Mouse (Mus musculus) limb, embryonic 14.5 days (tissue): ENCODE data around the gene Nup54. TPM values are rescaled to one million over a fixed set of nuclear protein-coding genes. Genes with fewer than 3 reads are reported as not detected.

Experiments used
- ATAC-seq: fragments of 200-750 bp; cut with Nextera tagmentation; 2 replicates; pipeline ENCODE4 v1.8.0; 2017; ENCODE audit warnings: low read depth, moderate number of reproducible peaks, moderate TSS enrichment; ENCODE audit not compliant: low FRiP score
- DNase-seq: peaks from one replicate; pipeline ENCODE4 v3.0.0-alpha.2; 2015; ENCODE audit warnings: low spot score
- H3K27ac ChIP-seq: fragments of 300-500 bp; sonication (generic); replicated peaks from 2 replicates; pipeline ENCODE4 v1.5.1; 2014; ENCODE audit warnings: low read depth, mild to moderate bottlenecking, low read length, moderate library complexity, mixed read lengths
- H3K27me3 ChIP-seq: fragments of 300-500 bp; sonication (generic); 2 replicates; pipeline ENCODE4 v1.6.1; 2014; ENCODE audit warnings: low read length, mixed read lengths; ENCODE audit not compliant: control insufficient read depth, insufficient read depth
- H3K36me3 ChIP-seq: fragments of 300-500 bp; sonication (generic); 2 replicates; pipeline ENCODE4 v1.6.1; 2014; ENCODE audit warnings: mild to moderate bottlenecking, low read length, moderate library complexity, mixed read lengths; ENCODE audit not compliant: control insufficient read depth, insufficient read depth
- H3K4me1 ChIP-seq: fragments of 300-500 bp; sonication (generic); 2 replicates; pipeline ENCODE4 v1.6.1; 2014; ENCODE audit warnings: antibody characterized with exemption, low read length, mixed read lengths; ENCODE audit not compliant: control insufficient read depth, insufficient read depth
- H3K4me2 ChIP-seq: fragments of 300-500 bp; sonication (generic); replicated peaks from 2 replicates; pipeline ENCODE4 v1.6.1; 2014; ENCODE audit warnings: low read depth, mild to moderate bottlenecking, low read length, moderate library complexity; ENCODE audit not compliant: severe bottlenecking
- H3K4me3 ChIP-seq: fragments of 300-500 bp; sonication (generic); replicated peaks from 2 replicates; pipeline ENCODE4 v1.5.1; 2014; ENCODE audit warnings: low read length
- H3K9ac ChIP-seq: fragments of 300-500 bp; sonication (generic); 2 replicates; pipeline ENCODE4 v1.6.1; 2014; ENCODE audit warnings: mild to moderate bottlenecking, low read depth, low read length, moderate library complexity; ENCODE audit not compliant: severe bottlenecking
- H3K9me3 ChIP-seq: fragments of 300-500 bp; sonication (generic); 2 replicates; pipeline ENCODE4 v1.6.1; 2016; ENCODE audit warnings: low read length; ENCODE audit not compliant: control insufficient read depth
- POLR2A ChIP-seq: fragments of 200-500 bp; IDR thresholded peaks from 2 replicates; pipeline ENCODE4 v1.8.0; 2012; ENCODE audit warnings: inconsistent platforms, mild to moderate bottlenecking, moderate library complexity, borderline replicate concordance; ENCODE audit not compliant: insufficient read depth, insufficient read length; ENCODE audit errors: extremely low read depth
- WGBS: fragments of 180-500 bp; shearing (Covaris S2); extraction: QIAGEN DNeasy Blood & Tissue Kit; methylation state at CpG from one replicate; pipeline ENCODE4 v1.1.7; 2014; 5-methylcytosine and 5-hydroxymethylcytosine counted together
- polyA plus RNA-seq, 2 experiments: library from polyadenylated mRNA; depleted of rRNA in 1 of 2; stranded (reverse) in 1 of 2; unstranded in 1 of 2; fragments of >200 nt; fragmentation: Nextera tagmentation in 1 of 2; extraction: Ambion mirVana in 1 of 2; gene quantifications; 2 replicates each; pipeline versions ENCODE4 v1.2.1 to v1.2.3; 2012 to 2014

Nup54 gene
- polyA plus RNA-seq (2012; rRNA removed) (45.3 and 48.6 TPM in 2 replicates), polyA plus RNA-seq (2014; fragmentation: Nextera tagmentation; extraction: Ambion mirVana) (43.6 and 46.6 TPM in 2 replicates)

GRCm38 (mm10) chr5:92435025-92435584, at the start of gene Nup54:
Gene Nup54 (minus strand): TSS chr5:92435219.
- Histone ChIP-seq H3K27ac (peak within 1 kb of the TSS; percentile 61; the same call in 1 of the 2 replicates), H3K9ac (peak within 1 kb of the TSS; percentile 84), H3K36me3 (peaks cover 3% of the 10 kb centered on the region; the same call in 1 of the 2 replicates), H3K4me1 (peaks cover 13% of the 10 kb centered on the region), H3K4me3 (peak within 1 kb of the TSS; percentile 65), H3K4me2 (peak within 1 kb of the TSS; percentile 86), H3K27me3 (no peaks in the 10 kb centered on the region), H3K9me3 (no peaks in the 10 kb centered on the region)
- ATAC-seq = peak; percentile 99
- peak; percentile 72; the same call in 1 of the 2 replicates for TF ChIP-seq POLR2A
- peak; percentile 97 for DNase-seq
- under 1% methylated on average over 34 of the region's 34 CpGs for WGBS

GRCm38 (mm10) chr5:92472863-92473262, 37.8 kb upstream of the Nup54 start:
- H3K36me3 ChIP-seq = no peaks in the 10 kb centered on the region
- H3K27ac ChIP-seq = no peak overlapping the region
- DNase-seq (no peak), ATAC-seq (no peak)
- H3K4me2 ChIP-seq = no peak overlapping the region
- H3K9me3 ChIP-seq = no peaks in the 10 kb centered on the region
- H3K4me3 ChIP-seq = no peak overlapping the region
- TF ChIP-seq POLR2A = no peak
- no peaks in the 10 kb centered on the region for H3K27me3 ChIP-seq
- no peaks in the 10 kb centered on the region for H3K4me1 ChIP-seq
- 78% methylated on average over 5 of the region's 5 CpGs for WGBS
- no peak overlapping the region for H3K9ac ChIP-seq

GRCm38 (mm10) chr5:92471531-92471930, 36.5 kb upstream of the Nup54 start:
- no peak for DNase-seq
- no peak overlapping the region for H3K27ac ChIP-seq
- no peaks in the 10 kb centered on the region for H3K36me3 ChIP-seq
- no peak overlapping the region for H3K4me3 ChIP-seq
- no peaks in the 10 kb centered on the region for H3K27me3 ChIP-seq
- no peaks in the 10 kb centered on the region for H3K4me1 ChIP-seq
- H3K9me3 ChIP-seq = no peaks in the 10 kb centered on the region
- no peak overlapping the region for H3K9ac ChIP-seq
- H3K4me2 ChIP-seq = no peak overlapping the region
- TF ChIP-seq POLR2A = no peak
- 79% methylated on average over 4 of the region's 4 CpGs for WGBS
- ATAC-seq = no peak

DNA sequence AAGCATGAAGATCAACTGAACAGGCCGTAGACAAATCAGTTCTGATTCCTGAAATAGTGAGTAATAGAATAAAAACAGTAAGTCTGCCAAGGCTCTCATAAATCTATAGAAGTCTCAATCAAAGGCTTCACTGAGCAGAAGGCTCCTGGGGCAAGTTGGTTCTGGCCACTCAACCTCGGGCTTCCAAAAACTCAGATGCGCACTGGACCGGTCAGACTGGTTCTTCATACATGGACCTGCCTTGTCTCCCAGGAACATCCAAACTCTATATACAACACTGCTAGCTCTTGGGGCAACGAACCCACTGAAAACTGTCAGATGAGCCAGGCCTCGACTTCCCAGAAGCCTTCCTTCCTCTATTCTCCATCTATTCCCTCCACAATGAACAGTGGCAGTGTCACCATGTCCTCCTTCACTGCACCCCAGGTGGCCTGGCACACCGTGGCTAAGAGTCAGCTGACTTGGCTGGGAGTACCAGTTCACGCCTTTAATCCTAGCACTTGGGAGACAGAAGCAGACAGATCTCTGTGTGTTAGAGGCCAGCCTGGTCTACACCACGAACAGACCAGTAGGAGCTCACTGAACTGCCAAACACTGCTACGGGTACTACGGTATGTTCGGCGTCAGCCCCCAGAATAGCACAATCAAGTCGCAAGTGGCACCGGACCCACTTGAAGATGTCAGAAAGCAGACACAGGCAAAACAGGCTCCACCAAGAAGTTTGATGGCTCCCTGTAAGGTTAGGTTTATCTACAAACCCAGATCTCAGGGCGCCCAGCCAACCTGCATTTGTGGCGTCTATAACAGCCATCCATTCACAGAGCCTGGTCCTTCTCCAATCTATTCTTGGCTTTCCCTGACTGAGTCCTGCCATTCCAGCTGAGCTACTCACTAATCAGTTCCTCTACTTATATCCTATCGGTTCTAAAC, 34.4 kb upstream of the Nup54 start:
- Histone ChIP-seq H3K27me3 (no peaks in the 10 kb centered on the region), H3K9ac (no peak overlapping the region), H3K4me3 (no peak overlapping the region), H3K4me2 (no peak overlapping the region), H3K4me1 (no peaks in the 10 kb centered on the region), H3K9me3 (no peaks in the 10 kb centered on the region), H3K27ac (no peak overlapping the region), H3K36me3 (no peaks in the 10 kb centered on the region)
- no peak for TF ChIP-seq POLR2A
- WGBS = 87% methylated on average over 18 of the region's 18 CpGs
- no peak for ATAC-seq
- DNase-seq = no peak

DNA sequence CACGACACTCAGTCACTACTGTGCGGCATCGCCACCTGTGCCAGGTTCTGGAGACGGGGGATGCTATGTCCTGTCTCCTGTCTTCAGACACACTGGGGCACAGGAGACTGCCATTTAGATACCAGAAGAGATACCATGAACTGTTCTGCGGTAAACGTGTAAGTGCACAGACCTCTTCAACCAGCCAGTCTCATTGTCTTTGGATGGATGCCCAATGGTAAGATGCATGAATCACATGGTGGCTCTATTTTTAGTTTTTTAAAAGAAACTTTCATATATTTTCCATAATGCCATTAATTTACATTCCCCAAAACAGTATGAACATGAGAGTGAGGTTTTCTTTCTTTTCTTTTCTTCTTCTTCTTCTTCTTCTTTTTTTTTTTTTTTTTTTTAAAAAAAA, 33.2 kb upstream of the Nup54 start:
- no peak overlapping the region for H3K4me2 ChIP-seq
- 90% methylated on average over 6 of the region's 6 CpGs for WGBS
- H3K9me3 ChIP-seq = no peaks in the 10 kb centered on the region
- no peaks in the 10 kb centered on the region for H3K36me3 ChIP-seq
- no peak for ATAC-seq
- no peaks in the 10 kb centered on the region for H3K27me3 ChIP-seq
- no peak overlapping the region for H3K27ac ChIP-seq
- TF ChIP-seq POLR2A = no peak
- H3K4me1 ChIP-seq = no peaks in the 10 kb centered on the region
- no peak for DNase-seq
- H3K4me3 ChIP-seq = no peak overlapping the region
- H3K9ac ChIP-seq = no peak overlapping the region
